Mouse (Mus musculus): Measurements from ENCODE around the gene Cnpy1.

Cnpy1 gene

DNA sequence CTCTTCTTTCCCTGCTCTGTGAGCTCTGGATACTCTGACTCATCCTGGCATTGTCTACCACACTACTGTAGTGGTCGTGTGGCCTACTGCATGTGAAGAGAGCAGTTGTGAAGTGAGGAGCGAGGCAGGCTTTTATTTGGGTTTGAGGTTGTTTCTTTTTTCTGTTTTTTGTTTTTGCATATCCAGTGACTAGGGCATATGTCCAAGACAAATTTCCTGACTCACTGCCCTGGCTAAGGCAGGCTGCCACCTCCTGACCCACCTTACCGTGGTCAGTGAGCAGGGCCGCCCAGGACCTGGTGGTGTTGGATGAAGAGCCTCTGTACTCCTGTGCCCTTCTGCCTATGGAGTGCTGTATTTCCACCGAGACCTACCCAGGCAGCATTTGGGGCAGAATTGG is 5.8 kb downstream of the Cnpy1 start:
- no peak for DNase-seq (ENCODE audit: low read depth)

DNA sequence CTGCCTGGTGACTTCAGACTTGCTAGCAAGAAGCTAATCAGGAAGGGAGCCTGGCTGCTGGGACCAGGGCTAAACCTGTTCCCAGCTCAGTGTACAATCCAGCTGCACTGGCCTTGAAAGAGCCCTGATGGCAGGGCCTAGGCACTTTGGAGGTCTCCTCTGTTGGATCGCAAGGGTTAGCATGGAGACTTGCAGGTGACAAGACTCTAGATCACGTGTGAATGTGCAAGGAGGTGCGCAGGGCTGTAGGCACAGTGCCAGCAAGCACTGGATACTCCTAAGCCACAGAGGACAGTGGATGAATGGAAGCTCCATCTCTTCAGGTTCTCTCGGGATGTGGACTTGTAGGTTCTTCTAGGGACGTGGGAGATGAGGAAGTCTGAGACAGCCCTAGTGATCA is 6.7 kb downstream of the Cnpy1 start:
- DNase-seq (ENCODE audit: low read depth), result no peak

DNA sequence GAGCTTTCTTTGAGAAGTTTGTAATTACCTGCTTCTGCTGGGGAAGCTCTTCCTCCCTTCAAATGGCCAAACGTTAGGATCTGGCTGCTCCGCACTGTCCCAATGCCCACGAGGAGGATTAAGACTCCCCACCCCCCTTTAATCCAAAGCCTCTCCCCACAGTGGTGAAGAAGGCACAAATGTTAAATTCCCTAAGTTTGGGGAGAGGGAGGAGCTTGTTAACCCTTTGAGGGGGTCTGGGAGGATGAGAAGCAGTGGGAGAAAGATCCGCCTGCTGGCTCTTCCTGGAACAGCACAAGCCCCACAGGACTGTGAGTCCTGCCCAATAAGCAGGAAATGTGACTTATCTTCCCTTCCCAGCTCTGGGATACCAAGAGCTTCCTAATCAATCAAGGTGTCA is 7.5 kb downstream of the Cnpy1 start:
- no peak for DNase-seq (ENCODE audit: low read depth)

DNA sequence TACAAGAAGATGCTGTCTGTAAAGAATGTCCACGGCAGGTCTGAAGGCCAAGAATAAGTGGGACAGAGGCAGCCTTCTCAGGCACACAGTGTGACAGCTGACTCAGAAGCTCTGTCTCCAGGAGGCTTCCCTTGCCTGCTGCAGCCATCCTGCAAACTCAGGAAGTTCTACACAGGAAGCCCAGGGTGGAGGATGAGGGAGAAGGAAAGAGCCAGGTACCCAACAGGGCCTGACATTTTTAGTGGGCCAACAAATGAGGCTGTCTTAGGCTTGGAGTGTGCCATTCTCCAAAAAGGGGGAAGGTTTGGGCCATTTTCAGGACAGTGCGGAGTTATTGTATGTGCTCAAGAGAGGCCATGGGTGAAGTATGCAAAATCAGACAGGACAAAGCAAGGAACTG is 7.9 kb downstream of the Cnpy1 start:
- DNase-seq (ENCODE audit: low read depth), result no peak

DNA sequence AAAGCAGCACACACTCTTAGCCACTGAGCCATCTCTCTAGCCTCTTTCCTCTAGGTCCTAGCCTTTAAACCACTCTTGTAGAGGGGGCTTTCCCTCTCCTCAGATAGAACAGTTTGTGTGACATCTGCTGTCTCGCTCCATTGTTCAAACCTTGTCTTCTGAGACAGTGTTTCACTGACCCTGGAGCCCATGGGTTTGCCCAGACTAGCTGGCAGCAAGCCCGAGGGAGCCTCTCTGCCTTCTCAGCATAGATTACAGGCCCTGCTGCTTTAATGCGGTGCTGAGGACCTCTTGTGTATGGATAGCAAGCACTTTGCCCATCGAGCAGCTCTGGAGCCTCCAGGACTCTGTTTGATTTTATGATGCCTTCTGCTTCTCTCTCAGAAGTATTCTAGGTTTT is 8.6 kb downstream of the Cnpy1 start:
- no peak for DNase-seq (ENCODE audit: low read depth)

DNA sequence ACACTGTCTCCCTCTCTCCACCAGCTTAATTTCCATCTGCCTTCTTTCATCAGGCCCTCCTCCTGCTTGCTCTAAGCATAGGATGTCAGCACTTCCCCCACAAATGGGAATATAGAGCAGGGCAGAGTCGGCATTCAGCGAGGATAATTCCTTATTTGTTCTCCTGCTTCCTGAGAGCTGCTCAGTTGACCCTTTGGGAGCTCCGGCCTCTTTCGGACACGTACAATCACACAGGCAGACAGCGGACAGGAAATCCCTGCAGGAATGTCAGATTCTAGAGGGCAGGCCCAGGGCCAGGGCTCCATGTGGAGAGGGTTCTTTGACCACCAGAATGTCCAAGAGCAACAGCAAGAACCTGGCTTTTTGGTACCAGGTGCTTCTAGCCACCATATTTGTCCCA is 9.5 kb downstream of the Cnpy1 start:
- no peak for DNase-seq (ENCODE audit: low read depth)

DNA sequence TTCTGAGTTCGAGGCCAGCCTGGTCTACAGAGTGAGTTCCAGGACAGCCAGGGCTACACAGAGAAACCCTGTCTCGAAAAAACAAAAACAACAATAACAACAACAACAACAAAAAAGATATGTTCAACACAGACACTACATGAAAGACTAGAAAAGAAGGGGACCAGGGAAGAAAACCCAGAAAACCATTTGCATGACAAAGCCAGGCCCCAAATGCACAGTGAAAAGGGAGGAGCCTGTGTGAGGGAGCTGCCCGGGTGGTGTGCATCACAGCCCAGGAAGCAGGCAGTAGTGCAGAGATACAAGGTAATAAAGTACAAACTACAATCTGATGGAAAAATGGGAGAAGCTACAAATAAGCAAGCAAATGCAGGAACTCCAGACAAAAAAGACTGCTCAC is 13.5 kb downstream of the Cnpy1 start:
- DNase-seq (ENCODE audit: low read depth), result no peak

DNA sequence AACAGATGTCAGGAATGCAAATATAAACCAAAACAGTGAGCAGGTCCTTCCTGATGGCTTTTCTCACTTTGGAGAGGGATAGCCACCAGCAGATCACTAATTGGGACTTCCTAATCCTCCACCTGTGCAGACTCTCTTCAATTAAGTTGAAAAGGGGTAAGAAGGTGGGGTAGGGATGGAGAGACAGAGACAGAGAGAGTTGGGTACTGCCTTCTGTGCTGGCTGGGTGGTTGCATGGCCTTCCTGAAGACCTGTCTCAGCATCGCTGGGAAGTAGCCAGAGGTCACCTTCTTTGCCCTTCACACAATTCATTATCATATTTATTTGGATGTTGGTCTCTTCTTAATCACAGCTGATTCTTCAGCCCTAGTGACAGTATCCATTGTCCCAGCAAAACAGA is 26.0 kb downstream of the Cnpy1 start:
- DNase-seq (ENCODE audit: low read depth), result no peak

DNA sequence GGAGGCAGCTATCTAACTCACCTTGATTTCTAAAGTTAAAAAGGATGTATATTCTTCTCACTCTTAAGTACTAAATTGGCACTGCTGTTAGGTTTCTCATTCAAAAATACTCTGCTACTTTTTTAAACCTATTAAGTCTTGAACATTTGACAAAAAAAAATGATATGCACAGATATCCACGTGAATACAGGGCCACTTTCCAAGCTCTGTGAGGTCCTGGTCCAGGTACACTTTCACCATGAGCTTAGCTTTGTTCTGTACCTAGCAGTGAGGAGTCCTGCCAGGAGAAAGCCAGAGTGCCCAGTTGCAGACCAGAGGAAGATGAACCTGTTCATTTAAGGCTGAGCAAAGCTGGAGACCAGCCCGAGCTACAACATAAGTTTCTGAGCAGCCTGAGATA is 32.2 kb downstream of the Cnpy1 start:
- DNase-seq (ENCODE audit: low read depth), result no peak

DNA sequence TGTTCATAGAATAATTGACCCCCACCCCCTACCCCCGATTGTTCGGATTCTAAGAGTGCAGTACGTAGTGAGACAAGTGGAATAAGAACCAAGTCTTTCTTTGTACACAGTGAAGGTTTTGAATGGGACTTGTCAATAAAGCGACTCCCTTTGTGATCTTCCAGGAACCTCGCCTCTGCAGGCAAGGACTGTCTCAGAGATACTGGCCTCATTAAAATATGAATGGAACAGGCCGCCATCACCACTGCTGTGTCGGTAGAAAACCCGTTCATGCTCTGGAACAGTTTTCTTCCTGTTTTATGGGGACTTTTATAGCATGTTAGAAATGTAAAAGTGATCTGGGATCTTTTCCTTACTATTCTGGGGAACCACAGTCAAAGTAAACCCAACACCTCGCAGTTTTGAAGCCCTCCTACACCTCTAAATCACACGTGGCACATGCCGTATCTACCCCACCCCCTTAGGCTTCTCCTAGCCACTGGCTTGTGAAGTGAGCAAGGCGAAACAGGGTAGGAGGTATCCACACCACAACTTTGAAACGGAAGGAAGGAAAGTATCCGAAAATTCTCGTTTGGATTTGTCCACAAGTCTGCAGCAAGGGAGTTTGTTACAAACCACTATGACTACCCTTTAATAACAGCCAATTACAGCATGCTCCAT is 33.8 kb downstream of the Cnpy1 start:
- DNase-seq (ENCODE audit: low read depth), result no peak

DNA sequence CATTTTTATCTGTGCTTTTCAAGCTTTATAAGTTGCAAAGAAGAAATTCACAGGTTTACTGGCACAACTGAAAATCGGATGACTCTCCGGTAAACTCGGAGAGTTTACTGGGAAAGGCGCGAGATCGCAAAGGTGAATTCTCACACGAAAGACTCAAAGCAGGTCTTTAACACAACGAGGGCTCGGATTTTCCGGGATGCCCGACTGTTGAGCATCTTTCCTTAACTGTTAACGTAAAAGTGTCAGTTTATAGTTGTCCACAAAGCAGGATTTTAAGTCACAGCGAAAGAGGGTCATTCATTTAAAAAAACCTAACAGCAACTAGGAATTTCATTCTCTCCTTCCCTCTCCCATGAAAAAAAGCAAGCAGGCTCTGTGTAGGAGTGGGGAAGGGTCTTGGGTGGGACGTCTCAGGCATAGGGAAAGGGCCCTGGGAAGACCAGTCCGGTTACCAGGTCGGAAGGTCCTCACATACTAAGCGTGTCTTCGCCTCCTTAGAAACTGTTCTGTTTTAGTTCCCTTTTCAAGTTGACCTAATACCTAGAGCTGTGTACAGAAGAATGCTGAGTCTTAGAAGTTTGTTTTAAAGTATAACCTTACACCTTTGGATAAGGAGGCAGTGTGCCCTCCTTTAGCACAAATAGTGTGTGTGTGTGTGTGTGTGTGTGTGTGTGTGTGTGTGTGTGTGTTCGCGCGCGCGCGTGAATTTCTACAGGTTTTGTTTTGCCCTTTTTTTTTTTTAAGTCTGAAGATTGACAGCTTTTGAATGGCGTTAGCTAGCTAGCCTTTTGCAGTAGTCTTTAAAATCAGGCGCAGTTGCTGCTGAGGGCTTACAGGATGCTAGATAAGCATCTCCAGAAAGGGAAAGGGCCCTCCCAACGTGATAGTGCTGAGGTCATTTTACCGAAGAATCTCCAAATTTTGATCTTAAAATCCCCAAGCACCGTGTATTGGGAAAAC is 34.7 kb downstream of the Cnpy1 start:
- DNase-seq (ENCODE audit: low read depth), result no peak

DNA sequence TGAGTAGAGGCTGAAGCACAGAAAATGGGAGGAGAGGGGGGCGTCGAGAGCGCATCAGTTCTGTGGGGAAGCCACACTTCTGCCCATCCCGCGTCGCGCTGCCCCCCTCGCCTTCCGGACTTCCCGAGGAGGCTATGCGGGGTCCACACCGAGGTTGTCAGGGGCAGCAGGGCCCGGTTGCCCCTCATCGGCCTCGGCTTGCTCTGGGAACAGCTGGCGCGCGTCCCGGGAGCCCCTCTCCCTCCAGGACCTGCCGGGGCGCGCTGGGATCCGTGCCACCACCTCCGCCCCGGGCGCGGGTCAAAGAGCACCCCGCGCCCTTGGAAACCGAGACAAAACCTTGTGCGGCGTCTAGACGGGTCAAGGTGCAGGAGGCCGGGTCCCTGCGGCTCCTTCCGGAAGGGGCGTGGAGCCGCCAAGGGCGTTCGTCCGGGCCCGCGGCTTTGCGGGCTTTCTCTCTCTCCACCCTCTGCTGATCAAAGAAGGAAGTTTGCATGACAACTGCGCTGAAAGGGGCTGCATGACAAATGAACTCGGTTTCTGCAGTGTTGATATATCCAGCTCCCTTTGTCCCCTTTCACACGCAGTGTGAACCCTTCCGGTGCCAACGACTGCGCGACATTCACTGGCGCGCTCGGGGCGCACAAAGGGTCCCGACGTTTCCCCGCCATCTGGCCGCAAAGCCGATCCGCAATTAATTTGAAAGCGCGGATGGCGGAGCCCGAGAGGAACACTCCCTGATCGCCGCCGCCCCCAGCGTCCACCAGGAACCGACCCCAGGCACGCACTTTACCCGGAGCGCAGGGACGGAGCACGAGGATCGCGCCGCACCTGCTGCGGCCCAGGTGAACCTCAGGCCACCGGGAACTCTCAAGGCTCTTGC is 35.8 kb downstream of the Cnpy1 start:
- no peak for DNase-seq (ENCODE audit: low read depth)

DNA sequence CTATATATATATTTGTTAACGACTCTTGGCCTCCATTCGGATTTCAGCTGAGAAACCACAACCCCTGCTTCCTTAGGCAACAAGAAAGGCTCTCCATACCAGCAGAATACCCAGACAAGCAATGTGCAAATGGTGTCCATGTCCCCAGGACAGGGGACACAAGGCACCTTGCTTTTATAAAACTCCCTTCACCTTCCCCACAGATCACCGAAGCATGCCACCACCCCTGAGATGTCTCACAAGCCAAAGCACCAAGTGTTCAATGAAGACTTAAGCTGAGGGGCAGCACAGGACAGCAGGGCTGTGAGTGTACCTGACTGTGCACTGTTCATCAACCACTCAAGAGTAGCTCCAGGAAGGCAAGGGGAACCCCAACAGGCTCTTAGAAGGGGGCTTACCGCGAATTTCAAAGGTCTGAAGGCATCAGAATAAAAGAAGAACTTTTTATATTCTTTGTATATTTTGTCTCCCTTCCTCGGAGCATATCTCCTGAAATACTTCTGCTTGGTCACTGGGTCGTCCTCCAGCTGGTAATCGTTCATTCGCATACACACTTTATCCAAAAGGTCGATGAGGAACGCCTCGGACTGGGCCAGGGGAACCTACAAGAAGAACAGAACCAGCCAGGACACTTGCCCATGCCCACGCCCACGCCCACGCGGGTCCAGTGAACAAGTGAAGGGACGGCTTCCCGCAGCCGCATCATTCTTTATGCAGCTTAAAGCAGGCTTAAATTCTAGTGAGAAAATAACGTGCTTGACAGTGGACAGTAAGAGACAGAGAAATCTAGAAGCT is 36.7 kb downstream of the Cnpy1 start:
- DNase-seq (ENCODE audit: low read depth), result no peak

DNA sequence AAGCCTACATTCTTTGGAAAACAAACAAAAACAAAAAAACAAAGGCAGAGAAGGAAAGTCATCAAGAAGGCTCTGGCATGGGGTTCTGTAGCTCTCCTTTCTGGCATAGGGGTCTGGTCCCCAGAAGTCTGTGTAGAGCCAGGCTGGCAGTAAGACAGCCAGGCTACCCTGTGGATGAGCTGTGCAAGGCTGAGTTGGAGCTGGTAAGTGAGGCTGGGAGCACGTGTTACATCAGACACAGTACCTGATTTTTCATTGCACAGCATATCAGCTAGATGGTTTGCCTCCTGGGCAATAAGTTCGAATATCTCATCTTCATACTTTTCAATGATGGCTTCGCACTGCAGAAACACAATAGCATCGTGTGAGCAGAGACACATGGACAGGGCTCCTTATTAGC is 38.6 kb downstream of the Cnpy1 start:
- DNase-seq (ENCODE audit: low read depth), result no peak

DNA sequence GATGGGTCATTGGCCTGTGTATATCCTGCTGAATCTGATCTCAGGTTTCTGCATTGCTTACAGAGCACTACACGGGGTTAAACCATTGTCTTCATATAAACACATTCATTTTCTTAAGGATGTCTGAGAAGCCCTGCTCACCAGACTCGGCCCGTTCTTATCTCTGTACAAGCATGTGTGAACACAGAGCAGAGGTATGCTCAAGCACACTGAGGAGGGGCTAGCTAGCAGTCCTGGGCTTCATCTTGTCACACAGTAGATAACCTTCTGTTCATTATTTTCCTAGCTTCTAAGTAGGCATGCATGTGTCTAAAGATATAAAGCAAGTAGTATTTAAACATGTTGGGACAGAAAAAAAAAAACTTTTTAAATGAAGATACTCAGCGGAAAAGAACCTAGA is 39.2 kb downstream of the Cnpy1 start:
- DNase-seq (ENCODE audit: low read depth), result no peak

DNA sequence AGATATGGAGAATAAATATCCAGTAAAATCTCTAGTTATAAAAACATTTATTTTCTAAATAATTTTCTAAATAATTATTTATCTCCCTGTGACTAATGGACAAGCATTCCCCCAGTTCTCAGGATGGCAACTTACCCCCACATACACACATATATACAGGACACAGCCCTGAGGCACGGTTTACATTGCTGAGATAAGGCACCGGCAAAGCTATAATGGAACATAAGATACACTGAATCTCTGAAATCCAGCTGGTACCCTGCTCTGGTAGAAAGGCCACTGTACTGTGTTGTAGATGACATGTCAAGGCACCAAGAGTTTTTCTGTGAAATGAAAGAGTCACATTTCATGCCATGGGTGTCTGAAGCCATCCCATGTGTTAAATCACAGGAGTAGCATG is 40.9 kb downstream of the Cnpy1 start:
- no peak for DNase-seq (ENCODE audit: low read depth)

DNA sequence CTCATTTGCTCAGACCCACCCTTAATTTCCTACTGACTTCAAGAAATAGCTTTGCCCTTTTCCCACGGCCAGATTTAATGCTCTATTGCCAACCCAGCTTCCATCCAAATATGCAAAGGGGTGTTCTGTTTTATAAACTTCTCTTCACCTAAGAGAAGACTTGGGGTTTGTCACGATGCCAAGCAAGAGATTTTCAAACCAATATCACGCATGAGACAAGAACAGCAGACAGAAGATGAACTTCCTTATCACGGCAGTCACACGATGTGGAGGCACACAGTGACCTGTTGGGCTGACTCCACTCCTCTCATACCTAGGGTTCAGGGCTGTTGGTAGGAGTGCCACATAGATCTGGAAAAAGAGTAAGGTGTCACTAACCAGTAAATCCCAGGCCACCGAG is 42.5 kb downstream of the Cnpy1 start:
- DNase-seq (ENCODE audit: low read depth), result no peak

DNA sequence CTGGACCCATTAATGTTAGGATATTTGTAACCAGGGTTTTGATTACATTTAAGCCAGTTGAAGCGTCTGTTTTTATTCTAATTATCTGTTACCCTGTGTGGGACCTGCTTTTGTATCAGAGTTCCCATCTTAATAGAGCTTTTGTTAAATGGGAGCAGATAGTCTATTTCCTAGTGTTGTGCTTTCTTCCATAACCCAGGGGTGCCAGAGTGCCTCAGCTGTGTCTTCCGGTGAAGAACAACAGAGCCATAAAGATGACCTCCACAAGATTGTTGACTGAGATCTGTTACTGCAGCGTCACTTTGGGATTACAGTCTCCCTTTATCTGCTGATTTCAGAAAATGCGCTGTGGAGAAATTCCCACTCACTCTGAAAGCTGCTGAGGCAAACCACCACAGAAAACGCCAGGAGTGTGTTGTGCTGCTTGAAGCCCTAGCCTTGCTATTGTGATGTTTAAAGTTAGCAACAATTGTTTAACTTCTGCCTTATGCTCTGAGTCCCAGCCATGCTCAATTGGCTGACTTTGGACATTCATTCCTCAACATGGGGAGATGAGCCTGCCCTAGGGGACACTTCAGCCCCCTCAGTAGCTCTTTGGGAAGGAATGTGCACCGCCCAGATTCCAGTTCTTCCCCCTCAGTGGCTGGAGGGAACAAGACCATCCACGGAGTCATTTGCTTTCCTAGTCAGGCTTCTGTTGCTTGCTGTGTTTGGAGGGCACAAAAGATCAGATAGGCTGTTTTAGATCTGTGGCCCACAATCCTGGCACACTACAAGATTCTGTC is 46.3 kb downstream of the Cnpy1 start:
- no peak for DNase-seq (ENCODE audit: low read depth)

DNA sequence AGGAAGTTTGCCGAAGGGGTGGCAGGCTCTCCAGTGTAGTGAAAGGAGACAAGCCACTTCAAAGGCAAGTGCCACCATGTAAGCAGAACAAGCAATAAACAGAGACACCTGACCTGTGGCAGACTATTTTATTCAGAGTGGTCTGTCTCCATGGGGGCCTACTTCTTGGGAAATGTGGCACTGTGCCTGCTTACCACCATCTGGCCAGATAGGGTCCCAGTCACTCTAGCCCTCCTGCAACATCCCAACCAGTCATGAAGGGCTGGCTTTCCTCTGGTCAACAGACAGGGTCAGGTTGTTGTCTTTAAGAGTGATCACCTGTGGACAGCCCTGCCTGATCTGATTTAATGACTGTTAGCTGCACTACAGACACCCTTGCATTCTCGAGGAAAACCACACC is 50.1 kb downstream of the Cnpy1 start:
- DNase-seq (ENCODE audit: low read depth), result no peak

DNA sequence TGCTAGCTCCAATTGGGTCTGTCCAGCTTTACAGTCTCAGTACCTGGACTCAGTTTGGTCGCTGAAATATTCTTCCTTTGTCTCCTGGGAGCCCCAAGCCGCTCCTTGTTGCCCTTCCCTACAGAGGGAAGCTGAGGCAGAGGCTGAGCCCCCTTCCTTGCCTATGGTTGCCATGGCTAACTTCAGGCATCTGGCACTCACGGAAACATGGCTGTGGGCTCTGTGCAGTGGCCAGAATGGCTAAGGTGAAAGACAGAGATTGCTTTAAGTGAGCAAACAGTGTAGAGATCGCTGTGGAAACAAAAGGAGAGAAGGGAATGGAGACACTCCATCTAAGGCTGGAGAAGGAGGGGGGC is 53.5 kb downstream of the Cnpy1 start:
- DNase-seq (ENCODE audit: low read depth), result no peak
